Mouse (Mus musculus) heart, adult 2 months (tissue): ENCODE measurements around the gene Pdpn.

Experiments
- CTCF ChIP-seq: fragments of 200-600 bp; IDR thresholded peaks from 2 replicates; pipeline ENCODE4 v1.8.1; 2022; ENCODE audit warnings: antibody characterized with exemption, mild to moderate bottlenecking, moderate library complexity
- EP300 ChIP-seq: fragments of 200-500 bp; IDR thresholded peaks from 2 replicates; pipeline ENCODE4 v1.6.1; 2011; ENCODE audit warnings: low read depth, low read length, control low read depth; ENCODE audit not compliant: insufficient read depth
- POLR2A ChIP-seq: fragments of 200-500 bp; IDR thresholded peaks from 2 replicates; pipeline ENCODE4 v1.6.1; 2011; ENCODE audit warnings: mild to moderate bottlenecking, low read depth, low read length, control low read depth; ENCODE audit not compliant: insufficient read depth

- TF ChIP-seq CTCF, result no peak
- TF ChIP-seq POLR2A, result no peak
- no peak for TF ChIP-seq EP300
Measured at GRCm38 (mm10) chr4:143287065-143287464, 12.3 kb downstream of the Pdpn start.
